Mouse (Mus musculus) cerebellum, postnatal 25 days (tissue): Measurements from ENCODE around the gene Hmbs.
A peak's percentile ranks its signal among the peaks of the same experiment; 100 is the strongest.

Experiments used
- DNase-seq, 2 experiments: peaks; one replicate each; pipeline ENCODE4 v3.0.0; 2021; ENCODE audit warnings: mixed read lengths in 2 of 2

Hmbs gene

GRCm38 (mm10) chr9:44287401-44288075 is 56.5 kb downstream of the Hmbs start:
- peak; percentile 61 to 69 for DNase-seq

GRCm38 (mm10) chr9:44287003-44287400 is 57.0 kb downstream of the Hmbs start:
- DNase-seq, result peak in 1 of 2 experiments; percentile 47
